Mouse (Mus musculus): ENCODE measurements at regions not wholly inside any gene's neighbourhood (a gene's known extent, or its start where the extent isn't known, plus 50 kb on each side); places are given as distances from the start of the nearest gene placed in this dataset.
A peak's percentile ranks its signal among the peaks of the same experiment; 100 is the strongest.
"Not testable (repeated sequence)": the region's sequence is repeated elsewhere in the genome, so short reads cannot be mapped to it uniquely, and the experiment has no call there.

DNA sequence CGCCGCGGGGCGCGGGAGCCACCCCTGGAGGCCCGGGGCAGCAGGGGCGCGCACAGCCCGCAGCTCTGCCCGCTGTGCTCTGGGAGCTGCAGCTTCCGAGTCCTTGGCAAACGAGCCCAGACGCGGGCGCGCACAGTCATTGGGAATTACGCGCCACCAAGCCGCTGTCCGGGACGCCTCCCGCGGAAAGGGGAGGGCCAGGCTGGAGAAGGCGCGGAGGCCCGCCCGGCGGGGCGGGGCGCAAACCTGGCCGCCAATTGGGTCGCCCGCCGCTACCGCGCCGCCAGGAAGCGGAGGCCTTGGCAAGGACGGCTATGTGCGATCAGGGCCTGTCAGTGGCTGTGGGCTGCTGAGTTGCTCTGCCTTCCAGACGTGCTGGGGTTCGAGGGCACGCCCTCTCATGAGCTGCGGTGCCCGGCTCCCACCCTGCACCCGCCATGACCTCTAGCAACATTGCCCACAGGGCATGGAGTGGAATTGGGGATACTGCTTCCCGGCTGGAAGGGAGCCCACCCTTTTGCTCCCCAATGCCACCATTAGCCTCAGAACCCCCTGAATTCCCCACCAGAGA, 739.1 kb upstream of the Ywhaq start:
- peak; percentile 33 for DNase-seq

DNA sequence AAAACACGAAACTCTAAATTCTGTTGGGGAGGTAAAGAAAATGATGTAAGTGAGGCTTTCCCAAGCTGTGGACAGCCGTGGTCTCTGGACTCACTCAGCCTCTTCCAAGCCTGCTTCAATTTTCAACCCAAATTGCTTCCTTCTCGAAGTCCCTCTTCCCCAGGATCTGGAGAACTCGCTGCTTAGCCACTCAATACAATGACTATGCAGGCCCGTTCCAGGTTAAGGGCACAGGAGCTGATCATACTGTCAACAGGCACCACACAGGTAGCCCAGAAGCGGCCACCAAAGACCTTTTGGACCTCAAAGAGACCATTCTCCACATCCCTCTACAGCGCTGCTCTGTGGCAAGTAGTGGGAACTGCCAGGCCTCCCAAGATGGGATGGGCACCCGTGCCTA, 737.9 kb upstream of the Ywhaq start:
- DNase-seq: not testable (repeated sequence)
